Comparison of ENCODE assay signal across 11 mouse cellular contexts in the genomic region with DNA sequence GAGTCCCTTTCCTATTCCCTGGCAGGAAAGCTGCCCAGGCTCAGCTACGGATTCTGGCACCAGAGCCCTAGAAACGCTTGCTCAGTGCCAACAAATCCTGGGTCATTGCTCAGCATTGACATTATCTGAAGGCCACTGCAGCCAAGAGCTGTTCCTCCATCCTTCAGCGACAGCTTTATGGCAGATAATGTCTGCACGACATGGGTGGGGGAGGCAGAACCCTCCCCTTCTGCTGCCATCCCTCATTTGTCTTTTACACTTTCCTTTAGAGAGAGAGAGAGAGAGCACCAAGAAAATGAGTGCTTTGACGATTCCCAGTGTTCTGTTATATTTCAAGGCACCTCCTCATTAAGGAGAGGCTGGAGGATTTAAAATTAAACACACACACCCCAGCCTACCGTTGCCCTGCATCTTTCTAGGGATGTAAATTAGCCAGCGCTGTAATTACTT. TPM values are rescaled to one million over a fixed set of nuclear protein-coding genes. Genes with fewer than 3 reads are reported as not detected.
A peak's percentile ranks its signal among the peaks of the same experiment; 100 is the strongest.
DNase-seq lines count a peak whose midpoint lies in the region; ATAC-seq and TF ChIP-seq lines count a peak whose summit lies in the region.
"Had no signal": no experiment of that assay in that cellular context is flagged by ENCODE, and none has a peak within 500 bp of the region (broad histone marks: within the 10 kb centered on the region; RNA-seq: fewer than 3 reads in every experiment).

No protein-coding gene starts in this region.

- no peak for TF ChIP-seq CTCF in lung, adult 2 months (IDR thresholded peaks at IDR 0.05; ENCODE audit: insufficient read depth, low read length)

- WGBS in lung, adult 2 months = 42% methylated on average over 7 of the region's 7 CpGs
- 45% methylated on average over 7 of the region's 7 CpGs for WGBS in midbrain, embryonic 16.5 days

- H3K4me3 ChIP-seq in lung, adult 2 months (replicated peaks; ENCODE audit: extremely low read depth, low read depth, low read length) = no peak overlapping the region
- no peak overlapping the region for H3K4me3 ChIP-seq in midbrain, embryonic 16.5 days (ENCODE audit: low read depth, low read length)
- H3K4me3 ChIP-seq: embryonic facial prominence, embryonic 13.5 days; heart, embryonic 13.5 days had no signal

- 0 out of 2 replicates have a peak, but pooled peaks have one; percentile 23 for ATAC-seq in midbrain, embryonic 16.5 days
- ATAC-seq in monocyte, adult 5-6 weeks (replicated peaks; ENCODE audit: insufficient number of reproducible peaks, low FRiP score, low TSS enrichment, poor library complexity, severe bottlenecking) = no peak

- peak overlapping the region; percentile 54 for H3K27ac ChIP-seq in midbrain, embryonic 16.5 days (ENCODE audit: low read length)
- H3K27ac ChIP-seq: embryonic facial prominence, embryonic 13.5 days; heart, embryonic 13.5 days had no signal

- peaks cover 2% of the 10 kb centered on the region for H3K36me3 ChIP-seq in midbrain, embryonic 16.5 days (ENCODE audit: control insufficient read depth, insufficient read depth, low read length)

- intact Hi-C loops in heart, postnatal 25 days (cut with DNase I) = no loop called here

- H3K4me2 ChIP-seq in midbrain, embryonic 16.5 days (ENCODE audit: low read length) = no peak overlapping the region
- H3K4me2 ChIP-seq: embryonic facial prominence, embryonic 13.5 days; heart, embryonic 13.5 days had no signal

- no peaks in the 10 kb centered on the region for H3K9me3 ChIP-seq in midbrain, embryonic 16.5 days (replicated peaks; ENCODE audit: control insufficient read depth, low read length, poor library complexity, severe bottlenecking)

- TF ChIP-seq POLR2A in lung, adult 2 months (IDR thresholded peaks at IDR 0.05; ENCODE audit: borderline replicate concordance, extremely low read depth, low read depth, low read length) = no peak

- peak; percentile 55 to 72 for DNase-seq in heart, adult 18-20 months
- no peak for DNase-seq in heart, postnatal 25 days (ENCODE audit: low spot score)
- DNase-seq in lung, postnatal 10 days = peak; percentile 15
- no peak for DNase-seq in lung, adult 2 months
- peak; percentile 84 to 86 for DNase-seq in cerebellum, postnatal 25 days
- DNase-seq in right cerebral cortex, postnatal 4 days = no peak

- H3K27me3 ChIP-seq in midbrain, embryonic 16.5 days (ENCODE audit: control insufficient read depth, insufficient read depth, low read depth, low read length) = no peaks in the 10 kb centered on the region
- H3K27me3 ChIP-seq: embryonic facial prominence, embryonic 13.5 days; heart, embryonic 13.5 days had no signal

- no peak overlapping the region for H3K9ac ChIP-seq in midbrain, embryonic 16.5 days (ENCODE audit: low read depth, low read length)
- H3K9ac ChIP-seq: embryonic facial prominence, embryonic 13.5 days; heart, embryonic 13.5 days had no signal

- H3K4me1 ChIP-seq in lung, adult 2 months (ENCODE audit: control insufficient read depth, insufficient read depth, low read length) = no peaks in the 10 kb centered on the region
- peaks cover 20% of the 10 kb centered on the region for H3K4me1 ChIP-seq in midbrain, embryonic 16.5 days (ENCODE audit: control insufficient read depth, insufficient read depth, low read length)

RNA-seq across cellular contexts. Expression of a gene that starts 16.1 kb away (rescaled TPM):
- 1 to 10 TPM; 4.1 to 6.9 TPM for total RNA-seq in heart, adult 18-20 months (2021)
- total RNA-seq in heart, postnatal 25 days (2021) = 1 to 10 TPM; 1.5 to 2.4 TPM
- polyA plus RNA-seq in lung, adult 2 months (2012; rRNA removed) = 0.72 and 1.5 TPM in 2 replicates
- polyA plus RNA-seq in midbrain, embryonic 16.5 days (2015; fragmentation: Nextera tagmentation; extraction: Ambion mirVana) = 17.5 and 23.3 TPM in 2 replicates
- total RNA-seq in monocyte, adult 5-6 weeks (2017) = not detected in 3 replicates

RNA-seq across cellular contexts. Expression of a gene that starts 42.4 kb away (rescaled TPM):
- total RNA-seq in heart, adult 18-20 months (2021) = under 1 TPM; 0.17 to 0.23 TPM
- total RNA-seq in heart, postnatal 25 days (2021) = under 1 TPM; 0.06 to 0.16 TPM
- 0.50 and 1.1 TPM in 2 replicates for polyA plus RNA-seq in lung, adult 2 months (2012; rRNA removed)
- 5.8 and 8.8 TPM in 2 replicates for polyA plus RNA-seq in midbrain, embryonic 16.5 days (2015; fragmentation: Nextera tagmentation; extraction: Ambion mirVana)
- total RNA-seq in monocyte, adult 5-6 weeks (2017) = not detected in 3 replicates

RNA-seq across cellular contexts. Expression of a gene that starts 53.1 kb away (rescaled TPM):
- total RNA-seq in heart, adult 18-20 months (2021) = not detected
- total RNA-seq in heart, postnatal 25 days (2021) = not detected
- not detected in 2 replicates for polyA plus RNA-seq in lung, adult 2 months (2012; rRNA removed)
- polyA plus RNA-seq in midbrain, embryonic 16.5 days (2015; fragmentation: Nextera tagmentation; extraction: Ambion mirVana) = not detected in 2 replicates
- total RNA-seq in monocyte, adult 5-6 weeks (2017) = not detected in 3 replicates
- total RNA-seq: layer of hippocampus, postnatal 36 days had no signal
- polyA plus RNA-seq: heart, embryonic 13.5 days had no signal

Comparison
In these comparisons a context has a peak if more than half of its experiments do, and no peak if none do; other contexts are left out.
1. DNase-seq: peak in heart, adult 18-20 months (2 of 2), lung, postnatal 10 days (single experiment) and cerebellum, postnatal 25 days (2 of 2); none in heart, postnatal 25 days (single experiment), lung, adult 2 months (single experiment) and right cerebral cortex, postnatal 4 days (single experiment).